Mouse (Mus musculus) retina, postnatal 7 days (tissue): ENCODE data around the gene Dnpep.

Experiments
- DNase-seq: peaks from one replicate; pipeline ENCODE4 v3.0.0-alpha.2; 2012; ENCODE audit warnings: low read depth, low spot score

Dnpep gene

DNA sequence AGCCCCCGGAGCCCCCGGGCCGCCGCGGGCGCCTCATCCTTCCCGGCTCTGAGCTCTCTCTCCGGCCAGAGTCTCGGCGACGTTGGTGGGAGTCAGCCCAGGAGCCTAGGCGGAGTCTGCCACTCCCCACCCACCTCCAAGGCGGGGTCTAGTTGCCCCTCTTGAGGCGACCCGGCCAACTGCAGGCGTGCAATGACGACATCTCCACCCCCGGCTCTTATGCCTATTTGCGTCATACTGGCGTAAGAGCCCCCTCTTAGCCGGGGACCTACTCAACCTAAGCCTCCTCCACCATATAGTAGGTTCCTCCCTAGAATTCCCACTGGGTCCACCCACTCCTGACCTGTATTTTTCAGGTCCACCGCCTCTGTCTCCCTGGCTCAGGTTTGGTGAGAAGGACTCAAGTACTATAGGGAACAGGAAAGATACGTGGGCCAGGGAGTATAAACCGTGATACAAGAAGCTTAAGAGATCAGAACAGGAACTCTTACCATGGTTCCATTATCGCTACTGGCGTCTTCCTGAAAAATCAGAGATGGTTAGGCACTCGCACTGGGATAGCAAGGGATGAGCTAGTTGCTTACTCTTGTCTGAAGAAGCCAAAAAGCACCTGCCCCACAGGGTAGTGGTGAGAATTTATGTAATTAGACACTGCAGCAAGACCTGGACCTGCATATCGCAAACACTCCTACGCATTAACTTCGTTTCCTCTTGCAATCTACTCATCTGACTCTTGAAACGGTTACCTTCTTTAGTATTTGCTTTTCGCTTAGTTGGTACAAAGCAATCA is 53.5 kb downstream of the Dnpep start, which contains the start of gene Ptprn:
TSS of gene Ptprn (minus strand) at position 412 of the 790 bp plus-strand sequence.
- DNase-seq = peak; percentile 17

GRCm38 (mm10) chr1:75262969-75263951 is 54.5 kb downstream of the Dnpep start:
- peak; percentile 37 for DNase-seq

DNA sequence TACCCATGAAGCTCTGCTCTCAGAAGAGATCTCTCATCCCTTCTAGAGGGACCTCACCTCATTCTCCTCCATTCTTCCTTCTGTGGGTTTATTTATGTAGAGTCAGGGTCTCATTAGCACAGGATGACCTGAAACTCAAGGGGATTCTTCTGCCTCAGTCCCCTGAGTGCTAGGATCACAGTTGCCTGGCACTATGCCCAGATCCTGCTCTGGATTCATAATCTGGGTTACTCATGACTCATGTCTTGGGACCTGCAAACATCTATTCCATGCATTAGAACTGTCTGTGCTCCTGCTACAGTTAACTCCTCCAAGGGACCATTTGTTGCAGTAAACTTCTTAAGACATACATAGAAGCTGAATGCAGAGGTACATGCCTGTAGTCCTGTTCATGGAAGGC is 56.5 kb downstream of the Dnpep start:
- no peak for DNase-seq
